Mouse (Mus musculus) intestine, postnatal 0 days (tissue): Measurements from ENCODE around the gene Cdc42ep2. TPM values are rescaled to one million over a fixed set of nuclear protein-coding genes. Genes with fewer than 3 reads are reported as not detected.
A peak's percentile ranks its signal among the peaks of the same experiment; 100 is the strongest.

Experiments
- ATAC-seq: fragments of 200-750 bp; cut with Nextera tagmentation; 2 replicates; pipeline ENCODE4 v1.8.0; 2017; ENCODE audit warnings: mild to moderate bottlenecking, moderate TSS enrichment, moderate library complexity
- H3K27ac ChIP-seq: fragments of 300-500 bp; sonication (generic); 2 replicates; pipeline ENCODE4 v1.5.1; 2014; ENCODE audit warnings: mild to moderate bottlenecking, low read depth, low read length, moderate library complexity
- H3K27me3 ChIP-seq: fragments of 300-500 bp; sonication (generic); replicated peaks from 2 replicates; pipeline ENCODE4 v1.6.1; 2014; ENCODE audit warnings: low read length, mixed read lengths; ENCODE audit not compliant: control insufficient read depth, insufficient read depth
- H3K36me3 ChIP-seq: fragments of 300-500 bp; sonication (generic); 2 replicates; pipeline ENCODE4 v1.6.1; 2014; ENCODE audit warnings: mild to moderate bottlenecking, moderate library complexity; ENCODE audit not compliant: control insufficient read depth, insufficient read depth
- H3K4me1 ChIP-seq: fragments of 300-500 bp; sonication (generic); replicated peaks from 2 replicates; pipeline ENCODE4 v1.6.1; 2014; ENCODE audit warnings: antibody characterized with exemption, low read length, mixed read lengths; ENCODE audit not compliant: control insufficient read depth, insufficient read depth
- H3K4me2 ChIP-seq: fragments of 300-500 bp; sonication (generic); replicated peaks from 2 replicates; pipeline ENCODE4 v1.6.1; 2014; ENCODE audit warnings: low read depth, mild to moderate bottlenecking, moderate library complexity
- H3K4me3 ChIP-seq: fragments of 300-500 bp; sonication (generic); 2 replicates; pipeline ENCODE4 v1.5.1; 2014; ENCODE audit warnings: low read depth, low read length
- H3K9ac ChIP-seq: fragments of 300-500 bp; sonication (generic); 2 replicates; pipeline ENCODE4 v1.6.1; 2014; ENCODE audit warnings: mild to moderate bottlenecking, low read depth, low read length
- H3K9me3 ChIP-seq: fragments of 300-500 bp; sonication (generic); 2 replicates; pipeline ENCODE4 v1.6.1; 2016; ENCODE audit warnings: mixed run types; ENCODE audit not compliant: control insufficient read depth
- CTCF ChIP-seq: sonication (generic); IDR thresholded peaks from 2 replicates; pipeline ENCODE4 v1.5.1; 2016; ENCODE audit warnings: low read depth, mild to moderate bottlenecking, control low read depth, antibody characterized with exemption, moderate library complexity
- WGBS: fragments of 180-500 bp; shearing (Covaris S2); extraction: QIAGEN DNeasy Blood & Tissue Kit; methylation state at CpG from one replicate; pipeline ENCODE4 v1.1.7; 2014; 5-methylcytosine and 5-hydroxymethylcytosine counted together
- polyA plus RNA-seq: library from polyadenylated mRNA; unstranded; fragments of >200 nt; fragmentation: Nextera tagmentation; extraction: Ambion mirVana; gene quantifications from 2 replicates; pipeline ENCODE4 v1.2.1, GENCODE M21; 2015

The Cdc42ep2 gene
- polyA plus RNA-seq, 1 experiment from 2014 or later = 6.6 TPM

- Histone ChIP-seq H3K4me3 (no peak overlapping the region), H3K4me1 (0 out of 2 replicates have a peak, but pooled peaks cover 2% of the 10 kb centered on the region), H3K9ac (no peak overlapping the region), H3K27me3 (no peaks in the 10 kb centered on the region), H3K27ac (no peak overlapping the region), H3K9me3 (no peaks in the 10 kb centered on the region), H3K36me3 (peaks cover 26% of the 10 kb centered on the region; the same call in 1 of the 2 replicates), H3K4me2 (peak overlapping the region; percentile 4; the same call in 1 of the 2 replicates)
- no peak for TF ChIP-seq CTCF
- no peak for ATAC-seq
- 48% methylated on average over 6 of the region's 6 CpGs for WGBS
Observed at GRCm38 (mm10) chr19:5871683-5872082, 52.9 kb downstream of the Cdc42ep2 start.

- peaks cover 26% of the 10 kb centered on the region; the same call in 1 of the 2 replicates for H3K36me3 ChIP-seq
- WGBS = 43% methylated on average over 5 of the region's 7 CpGs
- H3K4me1 ChIP-seq = 0 out of 2 replicates have a peak, but pooled peaks cover 2% of the 10 kb centered on the region
- H3K9ac ChIP-seq = no peak overlapping the region
- no peak for ATAC-seq
- no peaks in the 10 kb centered on the region for H3K27me3 ChIP-seq
- no peaks in the 10 kb centered on the region for H3K9me3 ChIP-seq
- H3K27ac ChIP-seq = no peak overlapping the region
- H3K4me2 ChIP-seq = peak overlapping the region; percentile 4; the same call in 1 of the 2 replicates
- H3K4me3 ChIP-seq = no peak overlapping the region
- no peak for TF ChIP-seq CTCF
Observed at GRCm38 (mm10) chr19:5871273-5871672, 53.3 kb downstream of the Cdc42ep2 start.

GRCm38 (mm10) chr19:5868096-5868495 is 56.5 kb downstream of the Cdc42ep2 start:
- Histone ChIP-seq H3K4me2 (no peak overlapping the region), H3K36me3 (peaks cover 52% of the 10 kb centered on the region), H3K4me1 (no peaks in the 10 kb centered on the region), H3K27ac (0 out of 2 replicates have a peak overlapping the region, but pooled peaks have one; percentile 28), H3K27me3 (no peaks in the 10 kb centered on the region), H3K9me3 (no peaks in the 10 kb centered on the region), H3K4me3 (no peak overlapping the region), H3K9ac (no peak overlapping the region)
- 48% methylated on average over 6 of the region's 6 CpGs for WGBS
- TF ChIP-seq CTCF = no peak
- peak; percentile 63 for ATAC-seq

Other genes with a start within 250 kb of the Cdc42ep2 start
- gene Map3k11, start 236.1 kb downstream of the Cdc42ep2 start, polyA plus RNA-seq = 29.4 and 29.7 TPM in 2 replicates
- 9.3 and 12.7 TPM in 2 replicates for gene Pcnx3, start 235.9 kb downstream of the Cdc42ep2 start, polyA plus RNA-seq
- 0.12 and 0.21 TPM in 2 replicates for gene Kcnk7, start 220.4 kb downstream of the Cdc42ep2 start, polyA plus RNA-seq
- gene Ehbp1l1, start 198.5 kb downstream of the Cdc42ep2 start, polyA plus RNA-seq = 49.8 and 51.0 TPM in 2 replicates
- 48.5 and 48.9 TPM in 2 replicates for gene Fam89b, start 195.2 kb downstream of the Cdc42ep2 start, polyA plus RNA-seq
- 11.9 and 15.6 TPM in 2 replicates for gene Ltbp3, start 183.9 kb downstream of the Cdc42ep2 start, polyA plus RNA-seq
- 43.8 and 48.8 TPM in 2 replicates for gene Scyl1, start 153.4 kb downstream of the Cdc42ep2 start, polyA plus RNA-seq
- 21.7 and 24.0 TPM in 2 replicates for gene Frmd8, start 49.5 kb downstream of the Cdc42ep2 start, polyA plus RNA-seq
- 3.8 and 4.0 TPM in 2 replicates for gene Slc25a45, start 47.0 kb downstream of the Cdc42ep2 start, polyA plus RNA-seq
- 1.0 and 1.2 TPM in 2 replicates for gene Tigd3, start 30.7 kb downstream of the Cdc42ep2 start, polyA plus RNA-seq
- gene Dpf2, start 11.8 kb downstream of the Cdc42ep2 start, polyA plus RNA-seq = 49.9 and 51.9 TPM in 2 replicates
- gene Pola2, start 39.4 kb upstream of the Cdc42ep2 start, polyA plus RNA-seq = 23.5 and 23.9 TPM in 2 replicates
- gene Slc22a20, start 61.3 kb upstream of the Cdc42ep2 start, polyA plus RNA-seq = not detected in 2 replicates
- 17.0 and 17.8 TPM in 2 replicates for gene Capn1, start 91.1 kb upstream of the Cdc42ep2 start, polyA plus RNA-seq
- gene Syvn1, start 121.8 kb upstream of the Cdc42ep2 start, polyA plus RNA-seq = 17.7 and 21.3 TPM in 2 replicates
- 35.0 and 36.3 TPM in 2 replicates for gene Mrpl49, start 133.0 kb upstream of the Cdc42ep2 start, polyA plus RNA-seq
- 964 and 990 TPM in 2 replicates for gene Fau, start 133.0 kb upstream of the Cdc42ep2 start, polyA plus RNA-seq
- gene Znhit2, start 136.4 kb upstream of the Cdc42ep2 start, polyA plus RNA-seq = 30.8 and 33.3 TPM in 2 replicates
- gene Tm7sf2, start 143.6 kb upstream of the Cdc42ep2 start, polyA plus RNA-seq = 13.4 and 17.5 TPM in 2 replicates
- 35.9 and 42.4 TPM in 2 replicates for gene Vps51, start 152.4 kb upstream of the Cdc42ep2 start, polyA plus RNA-seq
- not detected in 2 replicates for gene Tmem262, start 155.2 kb upstream of the Cdc42ep2 start, polyA plus RNA-seq
- 0.43 and 0.47 TPM in 2 replicates for gene Gm28374, start 157.4 kb upstream of the Cdc42ep2 start, polyA plus RNA-seq
- gene Zfpl1, start 160.1 kb upstream of the Cdc42ep2 start, polyA plus RNA-seq = 54.9 and 56.2 TPM in 2 replicates
- gene Cdca5, start 160.2 kb upstream of the Cdc42ep2 start, polyA plus RNA-seq = 8.7 and 8.9 TPM in 2 replicates
- gene AC131692.1, start 169.6 kb upstream of the Cdc42ep2 start, polyA plus RNA-seq = not detected in 2 replicates
- gene Naaladl1, start 181.0 kb upstream of the Cdc42ep2 start, polyA plus RNA-seq = 273 and 333 TPM in 2 replicates
- 17.0 and 19.1 TPM in 2 replicates for gene Sac3d1, start 193.8 kb upstream of the Cdc42ep2 start, polyA plus RNA-seq
- gene Snx15, start 203.5 kb upstream of the Cdc42ep2 start, polyA plus RNA-seq = 23.0 and 23.3 TPM in 2 replicates
- gene Batf2, start 216.2 kb upstream of the Cdc42ep2 start, polyA plus RNA-seq = 0.61 and 1.3 TPM in 2 replicates
- gene Arl2, start 216.7 kb upstream of the Cdc42ep2 start, polyA plus RNA-seq = 70.6 and 71.5 TPM in 2 replicates